Mouse (Mus musculus) thymus, adult 18-20 months (tissue): ENCODE data around the gene Dpp9.

Experiments
- DNase-seq, 2 experiments: peaks; one replicate each; pipeline ENCODE4 v3.0.0; 2022; ENCODE audit warnings: mixed read lengths in 2 of 2

Gene Dpp9

GRCm38 (mm10) chr17:56182975-56183657, 35.6 kb downstream of the Dpp9 start:
- DNase-seq, result no peak

- no peak for DNase-seq
These were observed 43.3 kb downstream of the Dpp9 start for GRCm38 (mm10) chr17:56175416-56175815.

- no peak for DNase-seq
These were observed 45.2 kb downstream of the Dpp9 start for GRCm38 (mm10) chr17:56173401-56174046.

DNA sequence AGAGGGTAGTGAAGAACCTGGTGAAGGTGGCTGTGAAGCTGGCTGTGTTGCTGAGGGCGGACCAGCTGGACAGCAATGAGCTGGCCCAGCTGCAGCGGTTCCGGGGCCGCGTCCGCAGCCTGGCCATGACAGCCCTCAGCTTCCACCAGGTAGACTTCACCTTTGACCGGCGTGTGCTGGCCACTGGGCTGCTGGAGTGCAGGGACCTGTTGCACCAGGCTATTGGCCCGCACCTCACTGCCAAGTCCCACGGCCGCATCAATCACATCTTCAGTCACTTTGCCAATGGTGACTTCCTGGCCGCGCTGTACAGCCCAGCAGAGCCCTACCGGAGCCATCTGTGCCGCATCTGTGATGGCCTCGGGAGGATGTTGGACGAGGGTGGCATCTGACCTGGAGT, 46.8 kb downstream of the Dpp9 start:
- no peak for DNase-seq

GRCm38 (mm10) chr17:56171456-56171855, 47.2 kb downstream of the Dpp9 start:
- DNase-seq, result no peak

GRCm38 (mm10) chr17:56170636-56171035, 48.1 kb downstream of the Dpp9 start:
- DNase-seq, result no peak

DNA sequence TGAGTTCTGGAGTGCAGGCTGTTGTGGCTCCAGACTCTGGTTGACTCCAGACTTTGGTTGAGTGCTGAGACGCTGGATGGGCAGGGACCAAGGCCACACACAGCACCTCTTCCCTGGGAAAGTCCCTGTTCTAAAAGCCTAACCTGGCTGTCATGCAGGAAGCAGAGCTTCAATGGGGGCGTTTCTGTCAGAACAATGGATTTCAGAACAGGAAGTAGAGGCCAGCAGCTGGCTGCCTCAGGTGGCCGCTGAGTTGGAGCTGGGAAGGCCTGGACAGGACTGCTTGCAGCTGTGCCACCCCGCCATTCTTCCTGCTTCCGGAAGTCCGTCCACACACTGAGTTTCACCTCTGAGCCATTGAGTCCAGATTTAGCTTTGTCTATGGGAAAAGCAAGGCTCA, 48.9 kb downstream of the Dpp9 start:
- no peak for DNase-seq

- DNase-seq, result no peak
These were observed 53.0 kb downstream of the Dpp9 start for GRCm38 (mm10) chr17:56165671-56166070.

DNA sequence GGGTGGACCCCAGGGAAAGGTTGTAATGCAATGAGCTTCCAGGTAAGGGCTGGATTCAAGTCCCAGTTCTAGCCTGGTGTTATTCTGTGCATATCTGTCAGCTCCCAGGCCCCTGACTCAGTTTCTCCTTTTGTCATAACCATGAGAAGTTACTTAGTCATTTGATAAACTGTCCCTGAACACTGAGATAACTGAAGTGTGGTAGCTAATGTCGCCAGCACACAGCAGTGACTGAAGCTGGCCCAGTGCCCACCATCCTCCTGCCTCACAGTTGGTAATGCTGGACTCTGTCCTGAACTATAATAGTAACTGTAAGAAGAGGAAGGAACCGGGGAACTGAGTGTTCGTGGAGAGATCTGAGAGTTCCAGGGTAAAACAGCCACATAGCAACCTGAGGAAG, 54.2 kb downstream of the Dpp9 start:
- no peak for DNase-seq

DNA sequence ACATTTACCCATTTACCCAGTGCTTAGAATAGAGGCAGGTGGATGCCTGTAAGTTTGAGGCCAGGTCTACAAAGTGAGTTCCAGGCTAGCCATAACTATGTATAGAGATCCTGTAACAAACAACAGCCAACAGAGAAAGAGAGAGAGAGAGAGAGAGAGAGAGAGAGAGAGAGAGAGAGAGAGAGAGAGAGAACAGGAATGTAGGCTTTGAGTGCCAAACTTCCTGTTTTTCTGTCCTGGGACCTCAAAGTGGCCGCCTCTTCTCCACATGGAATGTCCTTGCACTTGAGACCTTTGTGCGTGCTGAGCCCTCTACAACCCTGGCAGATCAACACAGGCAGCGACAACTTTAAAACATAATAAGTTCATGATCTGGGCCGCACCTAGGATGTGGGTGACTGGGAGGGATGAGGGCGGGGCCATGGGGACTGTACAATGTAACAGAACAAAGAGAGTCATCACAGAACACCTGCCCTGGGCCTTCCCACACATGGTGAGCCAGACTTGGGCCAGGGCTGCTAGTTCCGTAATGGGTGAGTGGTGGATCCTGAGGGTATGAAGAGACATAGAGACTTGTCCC, 55.1 kb downstream of the Dpp9 start:
- DNase-seq, result peak; percentile 50 to 68

- DNase-seq, result peak; percentile 89 to 91
These were observed 56.4 kb downstream of the Dpp9 start, which contains the start of gene Tnfaip8l1 for GRCm38 (mm10) chr17:56162231-56162774. TSS of gene Tnfaip8l1 (plus strand) at chr17:56162477.

- DNase-seq, result no peak
These were observed 59.0 kb downstream of the Dpp9 start for GRCm38 (mm10) chr17:56159729-56160128.

DNA sequence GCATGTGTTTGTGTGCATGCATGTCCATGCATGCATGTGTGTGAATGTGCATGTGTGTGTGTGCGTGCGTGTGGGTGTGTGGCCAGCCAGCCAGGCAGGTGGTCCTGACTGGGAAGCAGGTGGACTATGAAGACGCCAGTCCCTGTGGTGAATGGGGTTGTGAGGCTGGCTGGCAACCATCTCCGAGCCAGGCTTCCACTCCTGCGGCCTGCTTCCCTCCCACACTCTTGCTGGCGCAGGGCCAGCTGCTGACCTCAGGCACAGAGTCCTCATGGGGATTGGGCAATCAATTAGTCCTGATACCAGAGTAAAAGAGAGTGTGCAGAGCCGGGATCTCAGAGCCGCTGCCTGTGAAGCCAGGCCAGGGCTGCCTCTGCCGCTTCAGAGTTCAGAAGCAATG, 65.1 kb downstream of the Dpp9 start:
- no peak for DNase-seq

DNA sequence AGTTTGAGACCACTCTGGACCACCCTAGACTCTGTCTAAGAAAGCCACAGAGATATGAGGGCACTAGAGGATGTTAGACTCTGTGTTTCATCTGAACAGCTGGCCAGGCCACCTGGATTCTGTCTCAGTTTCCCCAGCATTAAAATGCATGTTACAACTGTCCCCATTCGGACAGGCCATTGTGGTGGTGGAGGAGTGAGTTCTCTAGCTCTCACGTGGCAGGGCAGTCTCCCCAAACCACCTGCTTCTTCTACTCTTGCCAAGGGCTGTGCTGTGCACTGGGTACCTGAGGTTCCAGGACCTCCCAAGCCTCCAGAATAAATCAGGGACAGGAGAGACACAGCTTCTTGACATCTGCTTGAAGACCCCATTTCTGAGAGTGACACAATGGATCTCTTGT, 68.8 kb downstream of the Dpp9 start:
- no peak for DNase-seq

GRCm38 (mm10) chr17:56148790-56149618, 69.7 kb downstream of the Dpp9 start:
- DNase-seq, result no peak

DNA sequence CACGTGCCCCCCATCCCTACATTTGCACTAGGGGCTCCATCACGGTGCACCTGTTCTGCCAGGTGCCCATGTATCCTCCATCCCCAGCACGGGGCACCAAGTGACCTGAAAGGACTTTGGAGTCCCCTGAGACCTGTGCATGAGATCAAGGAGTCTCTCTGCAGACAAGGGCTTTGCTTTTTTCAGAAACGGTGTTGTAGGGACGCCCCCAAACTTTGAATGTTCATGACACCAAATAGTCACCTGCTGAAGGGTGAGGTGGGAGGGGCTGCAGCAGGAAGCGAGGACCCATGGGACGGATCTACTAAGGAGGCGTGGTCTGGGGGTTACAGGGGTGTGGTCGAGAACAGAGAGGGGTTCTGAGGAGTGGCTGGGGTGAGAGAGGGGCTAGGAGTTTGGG, 70.4 kb downstream of the Dpp9 start:
- DNase-seq, result no peak

GRCm38 (mm10) chr17:56147420-56147819, 71.3 kb downstream of the Dpp9 start:
- no peak for DNase-seq

GRCm38 (mm10) chr17:56146131-56146530, 72.6 kb downstream of the Dpp9 start:
- DNase-seq, result no peak

GRCm38 (mm10) chr17:56144546-56144945, 74.2 kb downstream of the Dpp9 start:
- DNase-seq, result no peak

DNA sequence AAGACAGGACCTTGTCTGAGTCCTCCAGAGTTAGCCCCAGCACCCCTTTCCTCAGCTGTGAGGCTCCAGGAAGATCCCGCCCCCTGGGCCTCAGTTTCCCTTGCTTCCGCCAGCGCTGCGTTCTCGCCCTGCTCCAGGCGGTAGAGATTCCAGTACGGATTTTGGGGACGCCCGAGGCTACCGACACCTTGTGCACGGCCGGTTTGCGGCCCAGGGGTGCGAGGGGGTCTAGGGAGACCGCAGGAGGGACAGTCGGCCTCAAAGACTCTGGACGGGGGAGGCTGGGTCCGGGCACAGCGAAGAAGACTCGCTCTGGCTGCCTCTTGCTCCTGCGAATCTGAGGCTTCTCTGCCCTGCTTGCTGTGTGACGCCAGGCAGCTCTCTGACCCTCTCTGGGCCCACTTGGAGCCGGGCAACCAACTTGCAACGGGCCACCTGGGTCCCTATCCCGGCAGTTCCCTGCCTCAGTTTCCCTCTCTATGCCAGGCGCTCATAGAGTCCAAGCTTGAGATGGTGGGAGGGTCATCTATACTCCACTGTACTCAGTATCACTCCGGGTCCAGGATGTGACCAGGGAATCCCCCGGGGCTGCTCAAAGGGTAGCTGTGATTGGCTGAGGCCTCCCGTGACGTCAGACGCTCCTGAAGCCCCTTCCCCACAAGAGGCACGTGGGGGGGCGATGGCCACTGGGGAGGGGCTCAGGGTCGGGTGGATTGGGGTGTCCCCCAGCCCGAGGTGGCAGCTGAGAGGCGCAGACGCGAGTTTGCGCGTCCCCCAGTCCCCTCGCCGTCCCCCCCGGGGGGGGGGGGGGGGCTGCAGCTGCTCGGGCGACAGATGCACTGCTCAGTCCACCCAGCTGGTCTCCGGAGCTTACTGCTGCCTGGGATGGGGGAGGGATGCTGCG, 76.8 kb downstream of the Dpp9 start:
- no peak for DNase-seq

DNA sequence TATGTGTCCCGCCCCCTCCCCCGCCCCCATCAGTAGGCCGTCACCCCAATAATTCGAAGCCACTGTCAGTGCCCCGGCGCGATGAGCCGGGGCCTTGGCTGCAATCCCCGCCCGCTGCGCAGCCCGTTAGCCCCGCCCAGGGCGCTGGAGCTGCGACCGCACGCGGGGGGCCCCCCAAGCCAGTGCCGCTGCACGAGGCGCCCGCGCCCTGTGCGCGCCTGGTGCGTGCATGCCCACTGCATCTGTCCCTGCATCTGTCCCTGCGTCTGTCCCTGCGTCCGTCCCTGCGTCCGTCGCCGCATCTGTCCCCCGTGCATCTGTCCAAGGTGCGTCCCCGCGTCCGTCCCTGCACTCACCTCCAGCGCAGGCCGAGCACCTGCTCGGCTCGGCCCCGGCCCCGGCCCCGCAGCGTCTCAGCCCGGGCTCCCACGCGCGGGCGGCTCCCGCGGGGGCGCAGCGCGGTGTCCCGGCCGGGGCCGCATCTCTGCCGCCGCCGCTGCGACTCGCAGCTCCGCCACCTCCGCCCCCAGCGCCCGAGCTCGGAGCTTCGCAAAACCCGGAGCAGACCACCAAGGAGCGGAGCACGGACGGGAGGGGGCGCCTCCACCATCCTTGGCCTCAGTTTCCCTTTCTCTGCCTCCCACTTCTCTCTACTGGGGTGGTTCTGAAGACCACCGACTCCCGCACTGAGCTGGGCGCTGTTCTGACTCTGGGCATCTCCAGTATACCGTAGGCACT, 78.7 kb downstream of the Dpp9 start, which contains the start of gene Sema6b:
TSS of gene Sema6b (minus strand) at position 486 of the 738 bp plus-strand sequence.
- no peak for DNase-seq
